Mouse (Mus musculus) small intestine, adult 2 months (tissue): ENCODE data around the gene Slc4a3. TPM values are rescaled to one million over a fixed set of nuclear protein-coding genes. Genes with fewer than 3 reads are reported as not detected.

Experiments
- H3K27ac ChIP-seq: fragments of 200-500 bp; 2 replicates; pipeline ENCODE4 v1.5.1; 2012; ENCODE audit warnings: low read depth, low read length, control low read depth, inconsistent platforms; ENCODE audit not compliant: insufficient read depth
- H3K27me3 ChIP-seq: fragments of 200-500 bp; 2 replicates; pipeline ENCODE4 v1.6.1; 2012; ENCODE audit warnings: mild to moderate bottlenecking, moderate library complexity, low read length, inconsistent platforms; ENCODE audit not compliant: control insufficient read depth, insufficient read depth
- H3K36me3 ChIP-seq: fragments of 200-500 bp; 2 replicates; pipeline ENCODE4 v1.6.1; 2012; ENCODE audit warnings: mild to moderate bottlenecking, low read length, control low read depth, inconsistent platforms; ENCODE audit not compliant: control insufficient read depth, insufficient read depth
- H3K4me1 ChIP-seq: fragments of 200-500 bp; 2 replicates; pipeline ENCODE4 v1.6.1; 2012; ENCODE audit warnings: low read length, inconsistent platforms, mixed read lengths; ENCODE audit not compliant: control insufficient read depth, insufficient read depth, insufficient read length
- H3K4me3 ChIP-seq: fragments of 200-500 bp; 2 replicates; pipeline ENCODE4 v1.5.1; 2012; ENCODE audit warnings: low read depth, mild to moderate bottlenecking, control low read depth, inconsistent platforms, low read length, moderate library complexity
- CTCF ChIP-seq: fragments of 200-500 bp; IDR thresholded peaks from 2 replicates; pipeline ENCODE4 v1.5.1; 2012; ENCODE audit warnings: low read depth, mild to moderate bottlenecking, control low read depth, inconsistent platforms, low read length, moderate library complexity, mixed read lengths; ENCODE audit not compliant: insufficient replicate concordance, insufficient read length; ENCODE audit errors: extremely low read depth
- POLR2A ChIP-seq: fragments of 200-500 bp; IDR thresholded peaks from 2 replicates; pipeline ENCODE4 v1.6.1; 2012; ENCODE audit warnings: low read depth, mild to moderate bottlenecking, control low read depth, inconsistent platforms, low read length, moderate library complexity
- WGBS: fragments of 180-500 bp; shearing (Covaris S2); methylation state at CpG from one replicate; pipeline ENCODE4 v1.1.7; 2018; 5-methylcytosine and 5-hydroxymethylcytosine counted together
- polyA plus RNA-seq: library from polyadenylated mRNA; depleted of rRNA; stranded (reverse); fragments of >200 nt; gene quantifications from 2 replicates; pipeline ENCODE4 v1.2.3, GENCODE M21; 2012

The Slc4a3 gene
- polyA plus RNA-seq, 1 experiment, result 4.5 TPM

- Histone ChIP-seq H3K4me1 (0 out of 2 replicates have a peak, but pooled peaks cover 4% of the 10 kb centered on the region), H3K36me3 (no peaks in the 10 kb centered on the region; the same call in 1 of the 2 replicates), H3K27me3 (peaks cover 3% of the 10 kb centered on the region; the same call in 1 of the 2 replicates), H3K4me3 (no peak overlapping the region), H3K27ac (no peak overlapping the region)
- 86% methylated on average over 7 of the region's 7 CpGs for WGBS
- TF ChIP-seq POLR2A, result no peak
- no peak for TF ChIP-seq CTCF
Observed at GRCm38 (mm10) chr1:75541496-75541895, 4.6 kb upstream of the Slc4a3 start.

- no peak overlapping the region for H3K27ac ChIP-seq
- TF ChIP-seq POLR2A, result no peak
- no peak for TF ChIP-seq CTCF
- H3K27me3 ChIP-seq, result peaks cover 4% of the 10 kb centered on the region
- 82% methylated on average over 6 of the region's 6 CpGs for WGBS
- 0 out of 2 replicates have a peak, but pooled peaks cover 4% of the 10 kb centered on the region for H3K4me1 ChIP-seq
- H3K4me3 ChIP-seq, result no peak overlapping the region
- H3K36me3 ChIP-seq, result no peaks in the 10 kb centered on the region
Observed at GRCm38 (mm10) chr1:75544351-75544750, 1.7 kb upstream of the Slc4a3 start.

GRCm38 (mm10) chr1:75547351-75547750 lies 1.3 kb downstream of the Slc4a3 start:
- H3K36me3 ChIP-seq, result no peaks in the 10 kb centered on the region
- H3K27me3 ChIP-seq, result peaks cover 4% of the 10 kb centered on the region
- 0 out of 2 replicates have a peak, but pooled peaks cover 4% of the 10 kb centered on the region for H3K4me1 ChIP-seq
- no peak overlapping the region for H3K4me3 ChIP-seq
- WGBS, result 93% methylated on average over 13 of the region's 13 CpGs
- no peak for TF ChIP-seq POLR2A
- TF ChIP-seq CTCF, result no peak
- no peak overlapping the region for H3K27ac ChIP-seq

GRCm38 (mm10) chr1:75548083-75548482 lies 2.0 kb downstream of the Slc4a3 start:
- Histone ChIP-seq H3K4me1 (0 out of 2 replicates have a peak, but pooled peaks cover 4% of the 10 kb centered on the region), H3K27ac (no peak overlapping the region), H3K4me3 (no peak overlapping the region), H3K27me3 (peaks cover 4% of the 10 kb centered on the region), H3K36me3 (no peaks in the 10 kb centered on the region)
- 90% methylated on average over 3 of the region's 3 CpGs for WGBS
- TF ChIP-seq POLR2A (no peak), CTCF (no peak)

GRCm38 (mm10) chr1:75548871-75549270 lies 2.8 kb downstream of the Slc4a3 start:
- Histone ChIP-seq H3K4me3 (no peak overlapping the region), H3K36me3 (no peaks in the 10 kb centered on the region), H3K4me1 (0 out of 2 replicates have a peak, but pooled peaks cover 4% of the 10 kb centered on the region), H3K27ac (no peak overlapping the region), H3K27me3 (peaks cover 4% of the 10 kb centered on the region)
- WGBS, result 81% methylated on average over 17 of the region's 17 CpGs
- no peak for TF ChIP-seq POLR2A
- TF ChIP-seq CTCF, result no peak

GRCm38 (mm10) chr1:75549289-75550279 lies 3.5 kb downstream of the Slc4a3 start:
- H3K4me1 ChIP-seq, result 0 out of 2 replicates have a peak, but pooled peaks cover 4% of the 10 kb centered on the region
- no peak for TF ChIP-seq POLR2A
- TF ChIP-seq CTCF, result no peak
- no peak overlapping the region for H3K4me3 ChIP-seq

GRCm38 (mm10) chr1:75550586-75550985 lies 4.5 kb downstream of the Slc4a3 start:
- no peak overlapping the region for H3K4me3 ChIP-seq
- H3K4me1 ChIP-seq, result 0 out of 2 replicates have a peak, but pooled peaks cover 4% of the 10 kb centered on the region
- no peaks in the 10 kb centered on the region for H3K36me3 ChIP-seq
- peaks cover 4% of the 10 kb centered on the region for H3K27me3 ChIP-seq
- TF ChIP-seq CTCF, result no peak
- TF ChIP-seq POLR2A, result no peak
- no peak overlapping the region for H3K27ac ChIP-seq
- 56% methylated on average over 15 of the region's 15 CpGs for WGBS

More at GRCm38 (mm10) chr1:75549289-75550279, 3.5 kb downstream of the Slc4a3 start:
- no peak overlapping the region for H3K27ac ChIP-seq
- WGBS, result 53% methylated on average over 17 of the region's 17 CpGs
- peaks cover 4% of the 10 kb centered on the region for H3K27me3 ChIP-seq
- no peaks in the 10 kb centered on the region for H3K36me3 ChIP-seq
